Mouse (Mus musculus): ENCODE measurements around the gene Anp32e. TPM values are rescaled to one million over a fixed set of nuclear protein-coding genes. Genes with fewer than 3 reads are reported as not detected.

The Anp32e gene
- total and polyA plus RNA-seq, 3 experiments: 7.4 to 98.6 (median 81.0) TPM

GRCm38 (mm10) chr3:95996451-95997073, 67.5 kb downstream of the Anp32e start:
- no peak for DNase-seq

Other genes with a start within 250 kb of the Anp32e start
- 1 to 10 TPM; 6.0 to 8.8 TPM for gene Adamtsl4, start 241.3 kb upstream of the Anp32e start, total RNA-seq (2021)
- gene Adamtsl4, start 241.3 kb upstream of the Anp32e start, polyA plus RNA-seq (2012; rRNA removed): 11.0 and 17.4 TPM in 2 replicates
- 100 to 1,000 TPM; 716 to 736 TPM for gene Ecm1, start 189.7 kb upstream of the Anp32e start, total RNA-seq (2021)
- 917 and 1,104 TPM in 2 replicates for gene Ecm1, start 189.7 kb upstream of the Anp32e start, polyA plus RNA-seq (2012; rRNA removed)
- 10 to 100 TPM; 49.6 to 50.3 TPM for gene Tars2, start 169.0 kb upstream of the Anp32e start, total RNA-seq (2021)
- 39.6 and 50.2 TPM in 2 replicates for gene Tars2, start 169.0 kb upstream of the Anp32e start, polyA plus RNA-seq (2012; rRNA removed)
- gene Rprd2, start 110.4 kb upstream of the Anp32e start, total RNA-seq (2021): 10 to 100 TPM; 46.4 to 59.6 TPM
- 6.3 and 8.1 TPM in 2 replicates for gene Rprd2, start 110.4 kb upstream of the Anp32e start, polyA plus RNA-seq (2012; rRNA removed)
- gene Prpf3, start 73.4 kb upstream of the Anp32e start, total RNA-seq (2021): 10 to 100 TPM; 30.0 to 35.1 TPM
- 4.6 and 5.6 TPM in 2 replicates for gene Prpf3, start 73.4 kb upstream of the Anp32e start, polyA plus RNA-seq (2012; rRNA removed)
- 100 to 1,000 TPM; 309 to 364 TPM for gene Mrps21, start 57.7 kb upstream of the Anp32e start, total RNA-seq (2021)
- 12.3 and 13.0 TPM in 2 replicates for gene Mrps21, start 57.7 kb upstream of the Anp32e start, polyA plus RNA-seq (2012; rRNA removed)
- 1 to 10 TPM; 1.6 to 1.9 TPM for gene Ciart, start 47.0 kb upstream of the Anp32e start, total RNA-seq (2021)
- gene Ciart, start 47.0 kb upstream of the Anp32e start, polyA plus RNA-seq (2012; rRNA removed): 2.4 and 4.0 TPM in 2 replicates
- gene BC028528, start 37.2 kb upstream of the Anp32e start, total RNA-seq (2021): 10 to 100 TPM; 13.0 to 15.2 TPM
- 1.8 TPM in 2 replicates for gene BC028528, start 37.2 kb upstream of the Anp32e start, polyA plus RNA-seq (2012; rRNA removed)
- gene Aph1a, start 35.3 kb upstream of the Anp32e start, total RNA-seq (2021): 100 to 1,000 TPM in 1 of 2 experiments, 10 to 100 TPM in 1; 76.0 to 135 TPM
- gene Aph1a, start 35.3 kb upstream of the Anp32e start, polyA plus RNA-seq (2012; rRNA removed): 789 and 930 TPM in 2 replicates
- 1 to 10 TPM; 1.7 to 7.3 TPM for gene Car14, start 24.6 kb upstream of the Anp32e start, total RNA-seq (2021)
- gene Car14, start 24.6 kb upstream of the Anp32e start, polyA plus RNA-seq (2012; rRNA removed): 1.0 and 1.2 TPM in 2 replicates
- gene Plekho1, start 66.8 kb downstream of the Anp32e start, total RNA-seq (2021): 10 to 100 TPM; 12.9 to 24.7 TPM
- gene Plekho1, start 66.8 kb downstream of the Anp32e start, polyA plus RNA-seq (2012; rRNA removed): 13.8 and 14.0 TPM in 2 replicates
- gene Vps45, start 129.2 kb downstream of the Anp32e start, total RNA-seq (2021): 10 to 100 TPM; 38.3 to 39.4 TPM
- 2.6 and 3.0 TPM in 2 replicates for gene Vps45, start 129.2 kb downstream of the Anp32e start, polyA plus RNA-seq (2012; rRNA removed)
- 10 to 100 TPM; 25.0 to 38.2 TPM for gene Otud7b, start 175.3 kb downstream of the Anp32e start, total RNA-seq (2021)
- gene Otud7b, start 175.3 kb downstream of the Anp32e start, polyA plus RNA-seq (2012; rRNA removed): 16.3 and 19.7 TPM in 2 replicates
- gene Mtmr11, start 232.8 kb downstream of the Anp32e start, total RNA-seq (2021): 10 to 100 TPM; 27.4 to 34.6 TPM
- gene Mtmr11, start 232.8 kb downstream of the Anp32e start, polyA plus RNA-seq (2012; rRNA removed): 15.0 and 20.5 TPM in 2 replicates
- 10 to 100 TPM; 49.4 to 55.2 TPM for gene Sf3b4, start 243.1 kb downstream of the Anp32e start, total RNA-seq (2021)
- gene Sf3b4, start 243.1 kb downstream of the Anp32e start, polyA plus RNA-seq (2012; rRNA removed): 169 and 183 TPM in 2 replicates

Measured in adrenal gland, adult 2 months (tissue).